Mouse (Mus musculus) cerebellum, adult 2 months (tissue): ENCODE results near the gene Traip.

Experiments used
- CTCF ChIP-seq: fragments of 200-500 bp; IDR thresholded peaks from 2 replicates; pipeline ENCODE4 v1.5.1; 2011; ENCODE audit warnings: low read depth, mild to moderate bottlenecking, control low read depth, low read length, moderate library complexity, borderline replicate concordance; ENCODE audit not compliant: insufficient read depth
- POLR2A ChIP-seq: fragments of 200-500 bp; IDR thresholded peaks from 2 replicates; pipeline ENCODE4 v1.6.1; 2011; ENCODE audit warnings: low read length, control low read depth, borderline replicate concordance; ENCODE audit not compliant: insufficient read depth

DNA sequence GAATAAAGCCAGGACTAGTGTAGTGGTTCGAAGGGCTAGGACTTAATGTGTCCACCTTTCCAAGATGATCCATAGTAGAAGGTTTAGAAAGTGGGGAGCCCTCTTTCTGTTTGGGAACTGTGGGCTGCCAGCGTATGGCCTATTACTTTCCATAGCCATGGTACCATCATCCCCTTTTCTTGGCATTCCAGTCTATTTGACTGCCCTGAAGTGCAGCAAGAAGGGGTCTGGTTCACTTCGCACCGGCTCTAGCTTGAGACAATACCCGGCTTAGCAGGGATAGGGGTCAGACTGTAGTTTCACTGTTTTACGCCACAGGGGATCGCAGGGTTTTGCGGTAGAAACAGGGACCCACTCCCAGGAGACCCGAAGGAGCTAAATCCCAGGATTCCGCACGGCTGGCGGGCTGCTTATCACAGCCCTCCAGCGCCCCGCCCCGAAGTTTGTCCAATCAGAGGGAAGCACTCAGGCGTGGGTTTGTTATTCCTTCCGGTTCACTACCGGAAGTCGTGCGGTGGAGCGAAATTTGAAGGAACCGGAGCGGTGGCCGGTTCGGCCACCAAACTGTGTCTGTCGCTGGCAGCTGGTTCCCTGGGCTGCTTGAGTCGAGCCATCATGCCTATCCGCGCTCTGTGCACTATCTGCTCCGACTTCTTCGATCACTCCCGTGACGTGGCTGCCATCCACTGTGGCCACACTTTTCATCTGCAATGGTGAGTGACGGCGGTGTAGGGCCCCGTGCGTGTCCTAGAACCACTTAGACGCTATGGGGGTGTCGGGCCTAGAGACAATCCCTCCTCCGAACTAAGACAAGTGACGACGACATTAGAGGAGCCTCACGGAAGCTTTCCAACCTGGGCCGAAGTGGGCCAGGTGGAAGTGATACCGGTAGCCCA lies 772 bp downstream of the Traip start:
- TF ChIP-seq POLR2A: peak; percentile 84; the same call in 1 of the 2 replicates
- TF ChIP-seq CTCF: no peak
